Mouse (Mus musculus): ENCODE measurements around the gene Ctnnd2. TPM values are rescaled to one million over a fixed set of nuclear protein-coding genes. Genes with fewer than 3 reads are reported as not detected.

Ctnnd2 gene
- polyA plus RNA-seq (2014; fragmentation: Illumina TruSeq; extraction: RNeasy Lipid Tissue Mini Kit (QIAGEN cat#74804); ENCODE audit: low read depth, low replicate concordance), result 3.7 TPM

DNA sequence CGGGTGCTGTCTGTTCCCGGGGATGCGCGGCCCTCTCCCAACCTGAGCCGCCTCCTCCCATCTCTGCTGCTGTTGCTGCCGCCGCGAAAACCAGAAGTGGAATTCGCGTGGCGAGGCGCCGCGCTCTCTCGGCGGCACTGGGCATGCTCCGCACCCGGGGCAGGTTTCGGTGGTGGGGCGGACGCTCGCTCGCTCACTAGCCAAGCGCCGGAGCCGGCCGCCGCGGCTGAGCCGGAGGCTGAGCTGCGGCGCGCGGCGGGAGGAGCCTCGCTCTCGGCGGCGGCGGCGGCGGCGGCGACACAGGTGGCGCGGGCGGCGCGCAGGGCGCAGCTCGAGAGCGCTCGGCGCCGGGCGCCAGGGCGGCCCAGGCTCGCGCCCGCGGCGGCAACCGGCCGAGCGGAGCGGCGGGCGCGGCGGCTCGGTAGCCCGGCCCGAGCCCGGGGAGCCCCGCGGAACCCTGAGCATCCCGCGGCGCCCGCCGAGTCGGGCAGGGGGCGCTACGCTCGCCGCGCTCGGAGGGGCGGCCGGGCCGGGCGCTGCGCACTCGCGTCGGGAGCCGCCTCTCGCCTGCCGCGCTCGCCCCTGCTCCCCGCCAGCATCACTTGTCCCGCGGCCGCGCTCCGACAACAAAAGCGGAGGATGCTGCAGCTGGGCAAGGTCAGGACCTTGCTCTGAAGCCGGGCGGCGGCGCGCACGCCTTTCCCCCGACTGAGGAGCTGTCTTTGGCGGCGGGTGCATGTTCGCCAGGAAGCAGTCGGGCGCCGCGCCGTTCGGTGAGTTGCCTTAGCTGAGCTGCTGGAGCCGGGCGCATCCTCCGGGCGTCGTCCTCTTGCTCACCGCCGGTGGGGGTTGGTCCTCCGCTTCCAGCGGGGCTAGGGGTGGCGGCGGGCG, at the start of gene Ctnnd2:
Gene Ctnnd2 (plus strand): TSS at position 203 of the 891 bp plus-strand sequence.

Data from testis, adult 10 weeks (tissue).